Mouse (Mus musculus): ENCODE measurements around the gene Rpl23. TPM values are rescaled to one million over a fixed set of nuclear protein-coding genes. Genes with fewer than 3 reads are reported as not detected.
"Not testable (repeated sequence)": the region's sequence is repeated elsewhere in the genome, so short reads cannot be mapped to it uniquely, and the experiment has no call there.

Rpl23 gene
- polyA plus RNA-seq, 2 experiments = 484 to 502 TPM

DNA sequence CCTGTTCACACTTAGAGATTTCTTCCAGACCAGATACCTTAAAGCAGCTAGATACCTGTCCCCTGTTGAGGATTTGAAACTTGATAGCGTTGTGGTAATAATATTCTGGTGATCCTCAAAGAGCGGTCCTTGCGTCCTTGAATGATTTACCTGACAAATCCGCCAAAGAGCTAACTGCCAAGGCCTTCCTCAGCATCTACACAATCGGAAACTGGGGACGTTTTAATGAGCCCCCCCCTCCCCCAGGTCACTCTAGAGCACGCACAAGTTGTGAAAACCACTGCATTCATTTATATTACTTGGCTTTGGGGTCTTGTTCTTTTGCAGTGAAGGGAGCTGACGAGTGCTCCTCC is 15.8 kb upstream of the Rpl23 start:
- TF ChIP-seq EP300 (IDR thresholded peaks at IDR 0.05; ENCODE audit: low read depth) (no peak), CTCF (IDR thresholded peaks at IDR 0.05; ENCODE audit: low read depth) (no peak)
- no peak for ATAC-seq (ENCODE audit: insufficient read depth)
- peak overlapping the region; percentile 81 for H3K4me2 ChIP-seq (ENCODE audit: low read depth)
- H3K9me3 ChIP-seq (ENCODE audit: control insufficient read depth, low read length) = no peaks in the 10 kb centered on the region
- H3K9ac ChIP-seq (replicated peaks) = no peak overlapping the region
- no peak overlapping the region for H3K4me3 ChIP-seq (ENCODE audit: insufficient read depth in 1 of 2, low read depth in 2 of 2, low read length in 2 of 2)
- 51% methylated on average over 8 of the region's 8 CpGs for WGBS (ENCODE audit: insufficient replicate concordance)
- H3K36me3 ChIP-seq (replicated peaks; ENCODE audit: control insufficient read depth, insufficient read depth, low read depth) = no peaks in the 10 kb centered on the region
- no peaks in the 10 kb centered on the region; the same call in 1 of the 2 replicates for H3K27me3 ChIP-seq (ENCODE audit: control insufficient read depth, insufficient read depth, low read length)
- peaks cover 0 to 26% of the 10 kb centered on the region in 2 experiments; a peak in 3 of 4 replicates for H3K4me1 ChIP-seq (replicated peaks; ENCODE audit: control insufficient read depth in 2 of 2, insufficient read depth in 2 of 2, low read length in 1 of 2)
- no peak overlapping the region for H3K27ac ChIP-seq
- no peak for DNase-seq (ENCODE audit: low read depth in 3 of 3, low spot score in 3 of 3)

DNA sequence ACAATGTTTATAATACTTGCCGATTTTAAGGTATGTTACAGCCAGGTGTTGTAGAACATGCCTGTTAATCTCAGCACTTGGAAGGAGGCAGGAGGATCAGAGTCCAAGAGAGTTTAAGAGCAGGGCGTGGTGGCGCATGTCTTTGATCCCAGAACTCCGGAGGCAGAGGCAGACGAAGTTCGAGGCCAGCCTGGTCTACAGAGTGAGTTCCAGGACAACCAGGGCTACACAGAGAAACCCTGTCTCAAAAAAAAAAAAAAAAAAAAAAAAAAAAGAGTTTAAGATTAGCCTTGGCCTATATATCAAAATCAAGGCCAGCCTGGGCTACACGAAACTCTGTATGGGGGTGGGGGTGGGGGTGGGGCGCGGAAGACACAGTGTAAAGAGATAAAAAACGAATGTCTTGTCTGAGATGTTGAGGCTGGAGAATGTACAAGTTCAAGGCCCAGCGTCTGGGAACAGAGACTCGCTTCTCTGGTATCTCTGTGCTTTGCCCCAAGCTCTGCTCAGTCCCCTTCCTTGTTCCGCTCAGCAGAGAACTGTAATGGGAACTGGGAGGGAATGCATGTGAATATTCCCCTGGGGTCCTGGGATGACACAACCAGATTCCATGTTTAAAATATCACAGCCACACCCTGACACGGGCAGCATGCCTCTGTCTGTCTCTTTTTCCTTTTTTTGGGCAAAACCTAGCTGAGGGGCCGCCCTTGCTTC is 15.3 kb upstream of the Rpl23 start:
- Histone ChIP-seq H3K27ac (no peak overlapping the region), H3K36me3 (replicated peaks; ENCODE audit: control insufficient read depth, insufficient read depth, low read depth) (no peaks in the 10 kb centered on the region), H3K9me3 (ENCODE audit: control insufficient read depth, low read length) (no peaks in the 10 kb centered on the region), H3K27me3 (ENCODE audit: control insufficient read depth, insufficient read depth, low read length) (no peaks in the 10 kb centered on the region; the same call in 1 of the 2 replicates), H3K4me2 (ENCODE audit: low read depth) (peak overlapping the region; percentile 81; the same call in 1 of the 2 replicates), H3K4me3 (ENCODE audit: insufficient read depth in 1 of 2, low read depth in 2 of 2, low read length in 2 of 2) (no peak overlapping the region), H3K9ac (replicated peaks) (no peak overlapping the region), H3K4me1 (replicated peaks; ENCODE audit: control insufficient read depth in 2 of 2, insufficient read depth in 2 of 2, low read length in 1 of 2) (peaks cover 0 to 26% of the 10 kb centered on the region in 2 experiments; a peak in 3 of 4 replicates)
- ATAC-seq (ENCODE audit: insufficient read depth) (no peak), DNase-seq (ENCODE audit: low read depth in 3 of 3, low spot score in 3 of 3) (no peak)
- 51% methylated on average over 15 of the region's 15 CpGs for WGBS (ENCODE audit: insufficient replicate concordance)
- TF ChIP-seq EP300 (IDR thresholded peaks at IDR 0.05; ENCODE audit: low read depth) (no peak), CTCF (IDR thresholded peaks at IDR 0.05; ENCODE audit: low read depth) (no peak)

DNA sequence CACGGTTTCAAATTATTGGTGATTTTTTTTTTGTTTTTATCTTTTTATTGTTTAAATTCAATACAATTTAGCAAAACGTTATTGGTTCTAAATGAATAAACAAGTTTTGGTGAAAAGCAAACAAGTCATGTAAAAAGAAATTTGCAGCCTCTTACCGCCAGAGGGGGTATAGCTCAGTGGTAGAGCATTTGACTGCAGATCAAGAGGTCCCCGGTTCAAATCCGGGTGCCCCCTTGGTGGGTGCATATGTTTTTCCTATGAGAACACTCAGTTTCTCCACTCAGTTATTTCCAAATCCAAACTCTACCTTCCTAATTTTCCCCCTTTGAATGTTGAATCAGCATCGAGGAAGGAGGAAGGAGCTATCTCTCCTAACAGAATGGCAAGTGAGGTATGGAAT is 14.7 kb upstream of the Rpl23 start:
- DNase-seq (ENCODE audit: low read depth in 3 of 3, low spot score in 3 of 3) (no peak), ATAC-seq (ENCODE audit: insufficient read depth) (no peak)
- H3K27me3 ChIP-seq (ENCODE audit: control insufficient read depth, insufficient read depth, low read length) = no peaks in the 10 kb centered on the region; the same call in 1 of the 2 replicates
- no peak overlapping the region for H3K4me2 ChIP-seq (ENCODE audit: low read depth)
- H3K9ac ChIP-seq (replicated peaks) = no peak overlapping the region
- no peaks in the 10 kb centered on the region for H3K36me3 ChIP-seq (replicated peaks; ENCODE audit: control insufficient read depth, insufficient read depth, low read depth)
- H3K4me3 ChIP-seq (ENCODE audit: insufficient read depth in 1 of 2, low read depth in 2 of 2, low read length in 2 of 2) = no peak overlapping the region
- WGBS (ENCODE audit: insufficient replicate concordance) = 1% methylated on average over 6 of the region's 6 CpGs
- H3K27ac ChIP-seq = no peak overlapping the region
- H3K4me1 ChIP-seq (replicated peaks; ENCODE audit: control insufficient read depth in 2 of 2, insufficient read depth in 2 of 2, low read length in 1 of 2) = peaks cover 0 to 21% of the 10 kb centered on the region in 2 experiments; a peak in 3 of 4 replicates
- no peaks in the 10 kb centered on the region for H3K9me3 ChIP-seq (ENCODE audit: control insufficient read depth, low read length)
- TF ChIP-seq EP300 (IDR thresholded peaks at IDR 0.05; ENCODE audit: low read depth) (no peak), CTCF (IDR thresholded peaks at IDR 0.05; ENCODE audit: low read depth) (no peak)

DNA sequence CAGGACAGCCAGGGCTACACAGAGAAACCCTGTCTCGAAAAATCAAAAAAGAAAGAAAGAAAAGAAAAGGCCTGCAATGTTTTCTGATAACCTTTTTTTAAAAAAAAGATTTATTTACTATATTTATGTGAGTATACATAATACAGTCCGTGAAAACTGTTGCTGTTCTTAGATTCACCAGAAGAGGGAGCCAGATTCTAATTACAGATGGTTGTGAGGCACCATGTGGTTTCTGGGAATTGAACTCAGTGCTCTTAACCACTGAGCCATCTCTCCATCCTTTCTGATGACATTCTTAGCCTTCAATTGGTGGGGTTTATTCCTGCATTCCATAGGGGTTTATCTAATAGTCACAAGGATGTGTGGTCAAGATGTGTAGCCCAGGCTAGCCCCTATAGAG is 10.9 kb upstream of the Rpl23 start:
- Histone ChIP-seq H3K27me3 (ENCODE audit: control insufficient read depth, insufficient read depth, low read length) (no peaks in the 10 kb centered on the region; the same call in 1 of the 2 replicates), H3K4me3 (ENCODE audit: insufficient read depth in 1 of 2, low read depth in 2 of 2, low read length in 2 of 2) (no peak overlapping the region), H3K9me3 (ENCODE audit: control insufficient read depth, low read length) (no peaks in the 10 kb centered on the region), H3K9ac (replicated peaks) (no peak overlapping the region), H3K27ac (no peak overlapping the region), H3K4me2 (ENCODE audit: low read depth) (no peak overlapping the region), H3K36me3 (replicated peaks; ENCODE audit: control insufficient read depth, insufficient read depth, low read depth) (no peaks in the 10 kb centered on the region), H3K4me1 (replicated peaks; ENCODE audit: control insufficient read depth in 2 of 2, insufficient read depth in 2 of 2, low read length in 1 of 2) (peaks cover 0 to 4% of the 10 kb centered on the region in 2 experiments; a peak in 2 of 4 replicates)
- WGBS (ENCODE audit: insufficient replicate concordance) = 3% methylated on average over 2 of the region's 2 CpGs
- DNase-seq (ENCODE audit: low read depth in 3 of 3, low spot score in 3 of 3) (no peak), ATAC-seq (ENCODE audit: insufficient read depth) (no peak)
- TF ChIP-seq EP300 (IDR thresholded peaks at IDR 0.05; ENCODE audit: low read depth) = no peak
- peak; percentile 73 for TF ChIP-seq CTCF (IDR thresholded peaks at IDR 0.05; ENCODE audit: low read depth)

DNA sequence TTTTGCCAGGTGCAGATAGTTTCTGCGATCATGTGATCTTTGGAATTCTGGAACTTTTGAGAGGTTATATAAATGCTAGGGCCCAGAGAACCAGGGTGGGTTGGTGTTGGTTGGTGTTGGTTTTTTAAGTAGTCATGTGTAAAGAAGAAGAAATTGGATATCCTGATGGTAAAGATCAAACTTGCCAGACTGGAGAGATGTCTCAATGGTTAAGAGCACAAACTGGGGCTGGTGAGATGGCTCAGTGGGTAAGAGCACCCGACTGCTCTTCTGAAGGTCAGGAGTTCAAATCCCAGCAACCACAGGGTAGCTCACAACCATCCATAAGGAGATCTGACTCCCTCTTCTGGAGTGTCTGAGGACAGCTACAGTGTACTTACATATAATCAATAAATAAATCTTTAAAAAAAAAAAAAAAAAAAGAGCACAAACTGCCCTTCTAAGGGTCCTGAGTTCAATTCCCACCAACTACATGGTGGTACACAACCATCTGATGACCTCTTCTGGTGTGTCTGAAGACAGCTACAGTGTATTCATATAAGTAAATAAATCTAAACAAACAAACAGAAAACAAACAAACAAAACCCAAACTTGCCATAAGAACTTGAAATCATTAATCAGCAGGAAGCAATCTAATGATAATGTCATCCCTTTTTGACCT is 8.7 kb upstream of the Rpl23 start:
- H3K4me1 ChIP-seq (replicated peaks; ENCODE audit: control insufficient read depth in 2 of 2, insufficient read depth in 2 of 2, low read length in 1 of 2); ATAC-seq (ENCODE audit: insufficient read depth); H3K27ac ChIP-seq; H3K9me3 ChIP-seq (ENCODE audit: control insufficient read depth, low read length); H3K36me3 ChIP-seq (replicated peaks; ENCODE audit: control insufficient read depth, insufficient read depth, low read depth); H3K27me3 ChIP-seq (ENCODE audit: control insufficient read depth, insufficient read depth, low read length); H3K4me2 ChIP-seq (ENCODE audit: low read depth); DNase-seq (ENCODE audit: low read depth in 3 of 3, low spot score in 3 of 3); H3K4me3 ChIP-seq (ENCODE audit: insufficient read depth in 1 of 2, low read depth in 2 of 2, low read length in 2 of 2); H3K9ac ChIP-seq (replicated peaks): not testable (repeated sequence)
- 49% methylated on average over 2 of the region's 2 CpGs for WGBS (ENCODE audit: insufficient replicate concordance)

Data from liver, embryonic 14.5 days (tissue).